Mouse (Mus musculus) hindbrain, embryonic 15.5 days (tissue): ENCODE results near the gene Pon2. TPM values are rescaled to one million over a fixed set of nuclear protein-coding genes. Genes with fewer than 3 reads are reported as not detected.

Experiments used
- polyA plus RNA-seq: library from polyadenylated mRNA; unstranded; fragments of >200 nt; fragmentation: Nextera tagmentation; extraction: Ambion mirVana; gene quantifications from 2 replicates; pipeline ENCODE4 v1.2.1, GENCODE M21; 2015

Gene Pon2
- polyA plus RNA-seq, 1 experiment from 2014 or later, result 34.4 TPM

Other genes starting within 250 kb of the Pon2 start
- 0.21 and 0.45 TPM in 2 replicates for gene Pon1, start 104.5 kb downstream of the Pon2 start, polyA plus RNA-seq
- gene Pon3, start 42.2 kb downstream of the Pon2 start, polyA plus RNA-seq, result 4.8 and 5.2 TPM in 2 replicates
- 15.8 and 15.9 TPM in 2 replicates for gene Asb4, start 84.9 kb upstream of the Pon2 start, polyA plus RNA-seq
- gene Pdk4, start 197.9 kb upstream of the Pon2 start, polyA plus RNA-seq, result 1.9 and 2.4 TPM in 2 replicates